Mouse (Mus musculus) megakaryocyte, adult 5-6 weeks (primary cell): ENCODE results near the gene Npr3. TPM values are rescaled to one million over a fixed set of nuclear protein-coding genes. Genes with fewer than 3 reads are reported as not detected.
"Not testable (repeated sequence)": the region's sequence is repeated elsewhere in the genome, so short reads cannot be mapped to it uniquely, and the experiment has no call there.

Experiments used
- ATAC-seq: 2 replicates; pipeline ENCODE4 v1.8.0; 2016; ENCODE audit warnings: mild to moderate bottlenecking, inconsistent platforms; ENCODE audit not compliant: poor library complexity, severe bottlenecking
- total RNA-seq, 2 experiments: library from RNA; stranded (forward) in 1 of 2; stranded (reverse) in 1 of 2; fragments of 153-499, 151-499 nt in 1 of 2; fragments of 221-1000, 200-1000 nt in 1 of 2; gene quantifications; 2 replicates each; pipeline versions ENCODE4 v1.2.3 to v1.2.4; 2015 to 2017

The Npr3 gene
- total RNA-seq, 2 experiments from 2014 or later = not detected

GRCm38 (mm10) chr15:11882508-11883205, 24.4 kb downstream of the Npr3 start:
- no peak for ATAC-seq

- ATAC-seq = no peak
These were observed 25.3 kb downstream of the Npr3 start for GRCm38 (mm10) chr15:11881822-11882221.

- ATAC-seq = no peak
These were observed 28.8 kb downstream of the Npr3 start for GRCm38 (mm10) chr15:11878334-11878733.

GRCm38 (mm10) chr15:11877273-11877672, 29.8 kb downstream of the Npr3 start:
- no peak for ATAC-seq

- ATAC-seq = no peak
These were observed 40.2 kb downstream of the Npr3 start for GRCm38 (mm10) chr15:11866918-11867317.

GRCm38 (mm10) chr15:11863540-11863818, 43.6 kb downstream of the Npr3 start:
- ATAC-seq = no peak

GRCm38 (mm10) chr15:11862785-11863539, 44.1 kb downstream of the Npr3 start:
- ATAC-seq = no peak

- ATAC-seq = no peak
These were observed 44.8 kb downstream of the Npr3 start for GRCm38 (mm10) chr15:11862253-11862652.

GRCm38 (mm10) chr15:11860259-11860658, 46.8 kb downstream of the Npr3 start:
- ATAC-seq = no peak

- ATAC-seq = no peak
These were observed 47.3 kb downstream of the Npr3 start for GRCm38 (mm10) chr15:11859829-11860228.

- ATAC-seq = no peak
These were observed 48.7 kb downstream of the Npr3 start for GRCm38 (mm10) chr15:11858411-11858810.

GRCm38 (mm10) chr15:11845204-11846062, 61.7 kb downstream of the Npr3 start:
- ATAC-seq = no peak

GRCm38 (mm10) chr15:11844115-11844514, 63.0 kb downstream of the Npr3 start:
- no peak for ATAC-seq

GRCm38 (mm10) chr15:11841828-11842227, 65.3 kb downstream of the Npr3 start:
- ATAC-seq = no peak

- no peak for ATAC-seq
These were observed 71.2 kb downstream of the Npr3 start for GRCm38 (mm10) chr15:11835913-11836312.

GRCm38 (mm10) chr15:11822347-11822746, 84.7 kb downstream of the Npr3 start:
- not testable (repeated sequence) for ATAC-seq

- ATAC-seq = no peak
These were observed 91.5 kb downstream of the Npr3 start for GRCm38 (mm10) chr15:11815551-11815950.

- ATAC-seq = no peak
These were observed 103.5 kb downstream of the Npr3 start for GRCm38 (mm10) chr15:11803576-11803975.

- no peak for ATAC-seq
These were observed 105.0 kb downstream of the Npr3 start for GRCm38 (mm10) chr15:11801863-11802722.

- no peak for ATAC-seq
These were observed 112.5 kb downstream of the Npr3 start for GRCm38 (mm10) chr15:11794632-11795031.
